Mouse (Mus musculus) limb, embryonic 11.5 days (tissue): ENCODE measurements around the gene Il1r1. TPM values are rescaled to one million over a fixed set of nuclear protein-coding genes. Genes with fewer than 3 reads are reported as not detected.

Source experiments
- ATAC-seq: fragments of 200-750 bp; cut with Nextera tagmentation; 2 replicates; pipeline ENCODE4 v1.8.0; 2017; ENCODE audit warnings: low read depth; ENCODE audit not compliant: insufficient number of reproducible peaks, low FRiP score, low TSS enrichment
- DNase-seq: peaks from one replicate; pipeline ENCODE4 v3.0.0-alpha.2; 2015; ENCODE audit warnings: low spot score
- H3K27ac ChIP-seq: fragments of 300-500 bp; sonication (generic); replicated peaks from 2 replicates; pipeline ENCODE4 v1.5.1; 2014; ENCODE audit warnings: low read depth, mild to moderate bottlenecking, low read length
- H3K27me3 ChIP-seq: fragments of 300-500 bp; sonication (generic); 2 replicates; pipeline ENCODE4 v1.6.1; 2014; ENCODE audit warnings: mild to moderate bottlenecking, low read length, mixed read lengths; ENCODE audit not compliant: control insufficient read depth, insufficient read depth
- H3K36me3 ChIP-seq: fragments of 300-500 bp; sonication (generic); 2 replicates; pipeline ENCODE4 v1.6.1; 2014; ENCODE audit warnings: mild to moderate bottlenecking, low read length, moderate library complexity, mixed read lengths; ENCODE audit not compliant: control insufficient read depth, insufficient read depth
- H3K4me1 ChIP-seq: fragments of 300-500 bp; sonication (generic); 2 replicates; pipeline ENCODE4 v1.6.1; 2014; ENCODE audit warnings: low read length, mixed read lengths; ENCODE audit not compliant: control insufficient read depth, insufficient read depth
- H3K4me2 ChIP-seq: fragments of 300-500 bp; sonication (generic); 2 replicates; pipeline ENCODE4 v1.6.1; 2014; ENCODE audit warnings: low read depth, mild to moderate bottlenecking, moderate library complexity; ENCODE audit not compliant: severe bottlenecking
- H3K4me3 ChIP-seq: fragments of 300-500 bp; sonication (generic); 2 replicates; pipeline ENCODE4 v1.5.1; 2014; ENCODE audit warnings: low read depth, low read length
- H3K9ac ChIP-seq: fragments of 300-500 bp; sonication (generic); 2 replicates; pipeline ENCODE4 v1.6.1; 2014; ENCODE audit warnings: mild to moderate bottlenecking, low read length
- H3K9me3 ChIP-seq: fragments of 300-500 bp; sonication (generic); 2 replicates; pipeline ENCODE4 v1.6.1; 2016; ENCODE audit warnings: low read length; ENCODE audit not compliant: control insufficient read depth
- WGBS: fragments of 180-500 bp; shearing (Covaris S2); extraction: QIAGEN DNeasy Blood & Tissue Kit; methylation state at CpG from one replicate; pipeline ENCODE4 v1.1.7; 2014; 5-methylcytosine and 5-hydroxymethylcytosine counted together
- polyA plus RNA-seq: library from polyadenylated mRNA; unstranded; fragments of >200 nt; fragmentation: Nextera tagmentation; extraction: Ambion mirVana; gene quantifications from 2 replicates; pipeline ENCODE4 v1.2.1, GENCODE M21; 2014

Gene Il1r1
- polyA plus RNA-seq, 1 experiment from 2014 or later = 1.8 TPM

GRCm38 (mm10) chr1:40339346-40339745 is 114.5 kb downstream of the Il1r1 start:
- WGBS = 82% methylated on average over 1 of the region's 1 CpGs
- H3K9me3 ChIP-seq = no peaks in the 10 kb centered on the region
- no peaks in the 10 kb centered on the region for H3K36me3 ChIP-seq
- H3K4me2 ChIP-seq = no peak overlapping the region
- DNase-seq = no peak
- H3K4me3 ChIP-seq = no peak overlapping the region
- H3K9ac ChIP-seq = no peak overlapping the region
- H3K27ac ChIP-seq = no peak overlapping the region
- no peaks in the 10 kb centered on the region for H3K27me3 ChIP-seq
- no peak for ATAC-seq
- H3K4me1 ChIP-seq = no peaks in the 10 kb centered on the region

DNA sequence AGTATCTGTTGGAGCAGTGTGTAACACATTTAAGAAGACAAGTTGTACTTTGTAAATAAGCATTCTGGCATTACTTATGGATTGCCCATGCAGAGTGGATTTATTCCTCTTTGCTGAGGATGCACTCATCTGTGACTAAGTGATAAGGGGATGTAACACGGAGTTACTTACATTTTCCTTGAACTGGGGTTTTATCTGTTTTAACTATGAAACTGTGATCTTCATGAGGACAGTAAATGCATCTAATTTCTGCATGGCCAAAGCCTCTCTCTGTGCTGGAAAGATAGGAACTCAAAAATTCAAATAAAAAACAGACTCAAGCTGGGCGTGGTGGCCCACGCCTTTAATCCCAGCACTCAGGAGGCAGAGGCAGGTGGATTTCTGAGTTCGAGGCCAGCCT is 115.2 kb downstream of the Il1r1 start:
- no peak for ATAC-seq
- WGBS = 80% methylated on average over 3 of the region's 4 CpGs
- H3K27me3 ChIP-seq = no peaks in the 10 kb centered on the region
- no peak overlapping the region for H3K9ac ChIP-seq
- DNase-seq = no peak
- no peaks in the 10 kb centered on the region for H3K36me3 ChIP-seq
- no peaks in the 10 kb centered on the region for H3K4me1 ChIP-seq
- H3K9me3 ChIP-seq = no peaks in the 10 kb centered on the region
- H3K4me2 ChIP-seq = no peak overlapping the region
- H3K27ac ChIP-seq = no peak overlapping the region
- no peak overlapping the region for H3K4me3 ChIP-seq

DNA sequence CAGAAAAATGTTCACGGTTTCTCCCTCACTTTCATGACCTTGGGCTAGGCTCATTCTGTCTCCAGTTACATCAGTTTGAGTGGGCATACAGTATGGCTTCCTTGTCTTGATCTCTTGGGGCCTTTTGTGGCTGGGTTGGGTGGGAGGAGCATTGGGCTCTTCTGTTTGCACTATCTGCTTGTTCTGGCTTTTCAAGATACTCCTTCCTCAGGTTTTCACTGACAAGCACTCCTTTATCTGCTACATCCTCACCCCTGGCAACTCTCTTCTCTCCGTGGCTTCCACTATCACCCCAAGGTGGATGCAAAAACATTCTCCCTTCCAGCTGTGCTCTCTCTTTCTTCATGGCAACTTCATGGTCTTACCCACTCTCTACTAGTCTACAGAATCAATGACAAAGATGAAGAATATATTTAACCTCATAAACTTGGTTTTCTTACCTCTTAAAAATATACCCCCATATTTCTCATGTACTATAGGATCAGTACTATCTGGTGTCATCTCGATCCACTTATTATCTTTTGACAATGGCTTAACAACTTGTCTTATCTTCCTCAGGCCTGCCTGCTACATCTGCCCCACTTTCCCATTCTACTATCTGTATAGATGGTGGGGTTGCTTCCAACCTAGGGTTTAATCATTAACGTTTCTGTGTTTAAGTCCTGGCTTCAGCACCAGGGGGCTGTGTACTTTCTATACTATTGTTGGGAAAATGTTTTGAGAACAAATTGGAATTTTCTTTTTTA is 127.5 kb downstream of the Il1r1 start:
- DNase-seq = peak; percentile 15
- peaks cover 8% of the 10 kb centered on the region for H3K4me1 ChIP-seq
- no peak overlapping the region for H3K9ac ChIP-seq
- H3K4me2 ChIP-seq = no peak overlapping the region
- H3K27ac ChIP-seq = no peak overlapping the region
- H3K27me3 ChIP-seq = no peaks in the 10 kb centered on the region
- no peaks in the 10 kb centered on the region for H3K9me3 ChIP-seq
- H3K4me3 ChIP-seq = no peak overlapping the region
- WGBS = 82% methylated on average over 4 of the region's 4 CpGs
- no peaks in the 10 kb centered on the region for H3K36me3 ChIP-seq
- no peak for ATAC-seq

- no peak for ATAC-seq
- peak; percentile 51 for DNase-seq
- H3K4me1 ChIP-seq = peaks cover 8% of the 10 kb centered on the region
These were observed 128.0 kb downstream of the Il1r1 start for GRCm38 (mm10) chr1:40352904-40353286.

GRCm38 (mm10) chr1:40354665-40355064 is 129.8 kb downstream of the Il1r1 start:
- H3K9me3 ChIP-seq = no peaks in the 10 kb centered on the region
- 89% methylated on average over 3 of the region's 3 CpGs for WGBS
- no peak overlapping the region for H3K27ac ChIP-seq
- no peak overlapping the region for H3K9ac ChIP-seq
- peaks cover 8% of the 10 kb centered on the region for H3K4me1 ChIP-seq
- ATAC-seq = no peak
- no peaks in the 10 kb centered on the region for H3K27me3 ChIP-seq
- H3K36me3 ChIP-seq = no peaks in the 10 kb centered on the region
- H3K4me3 ChIP-seq = no peak overlapping the region
- no peak overlapping the region for H3K4me2 ChIP-seq
- no peak for DNase-seq

More at GRCm38 (mm10) chr1:40352904-40353286, 128.0 kb downstream of the Il1r1 start:
- Histone ChIP-seq H3K27me3 (no peaks in the 10 kb centered on the region), H3K4me3 (no peak overlapping the region), H3K4me2 (no peak overlapping the region), H3K36me3 (no peaks in the 10 kb centered on the region), H3K9me3 (no peaks in the 10 kb centered on the region), H3K9ac (no peak overlapping the region), H3K27ac (no peak overlapping the region)
- 15% methylated on average over 2 of the region's 2 CpGs for WGBS

- Histone ChIP-seq H3K4me2 (no peak overlapping the region), H3K4me3 (no peak overlapping the region), H3K27ac (no peak overlapping the region), H3K9me3 (no peaks in the 10 kb centered on the region), H3K4me1 (peaks cover 8% of the 10 kb centered on the region), H3K9ac (no peak overlapping the region), H3K27me3 (no peaks in the 10 kb centered on the region), H3K36me3 (no peaks in the 10 kb centered on the region)
- no peak for ATAC-seq
- peak; percentile 16 for DNase-seq
- 91% methylated on average over 4 of the region's 4 CpGs for WGBS
These were observed 130.6 kb downstream of the Il1r1 start for GRCm38 (mm10) chr1:40355431-40355843.

GRCm38 (mm10) chr1:40355904-40356521 is 131.1 kb downstream of the Il1r1 start:
- Histone ChIP-seq H3K9me3 (no peaks in the 10 kb centered on the region), H3K4me2 (no peak overlapping the region), H3K4me1 (peaks cover 8% of the 10 kb centered on the region), H3K9ac (no peak overlapping the region), H3K4me3 (no peak overlapping the region), H3K27ac (no peak overlapping the region), H3K27me3 (no peaks in the 10 kb centered on the region), H3K36me3 (no peaks in the 10 kb centered on the region)
- no peak for ATAC-seq
- DNase-seq = peak; percentile 14
- WGBS = 85% methylated on average over 10 of the region's 10 CpGs

DNA sequence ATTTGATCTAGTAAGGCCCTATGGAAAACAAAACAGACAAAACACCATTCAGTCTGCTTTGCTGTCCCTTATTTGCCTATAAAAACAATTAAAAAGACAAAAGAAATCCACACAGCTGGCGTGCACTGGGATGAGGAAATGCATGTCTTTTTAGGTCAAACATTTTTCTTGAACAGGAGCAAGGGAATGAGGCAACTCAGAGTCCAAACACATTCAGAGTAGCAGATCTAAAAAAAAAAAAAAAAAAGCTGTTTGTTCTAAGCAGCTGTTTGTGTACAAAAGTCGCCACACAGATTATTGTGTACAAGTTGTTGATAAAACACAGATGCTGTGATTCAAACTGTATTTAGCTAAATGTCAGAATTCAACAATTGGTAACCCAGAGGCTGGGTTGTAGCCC is 133.0 kb downstream of the Il1r1 start:
- H3K4me1 ChIP-seq = peaks cover 4% of the 10 kb centered on the region; the same call in 1 of the 2 replicates
- WGBS = 64% methylated on average over 2 of the region's 2 CpGs
- no peaks in the 10 kb centered on the region for H3K36me3 ChIP-seq
- DNase-seq (peak; percentile 16), ATAC-seq (no peak)
- H3K27me3 ChIP-seq = no peaks in the 10 kb centered on the region
- H3K4me3 ChIP-seq = no peak overlapping the region
- H3K9me3 ChIP-seq = no peaks in the 10 kb centered on the region
- no peak overlapping the region for H3K4me2 ChIP-seq
- no peak overlapping the region for H3K27ac ChIP-seq
- H3K9ac ChIP-seq = no peak overlapping the region
